Mouse (Mus musculus) embryonic facial prominence, embryonic 10.5 days (tissue): Measurements from ENCODE around the gene Clec1b. TPM values are rescaled to one million over a fixed set of nuclear protein-coding genes. Genes with fewer than 3 reads are reported as not detected.
A peak's percentile ranks its signal among the peaks of the same experiment; 100 is the strongest.

Experiments
- DNase-seq: peaks from one replicate; pipeline ENCODE4 v3.0.0-alpha.2; 2017; ENCODE audit warnings: low spot score
- H3K27ac ChIP-seq: fragments of 300-500 bp; sonication (generic); replicated peaks from 2 replicates; pipeline ENCODE4 v1.5.1; 2016; ENCODE audit warnings: mild to moderate bottlenecking
- H3K27me3 ChIP-seq: fragments of 300-500 bp; sonication (generic); replicated peaks from 2 replicates; pipeline ENCODE4 v1.6.1; 2016; ENCODE audit warnings: low read depth, mild to moderate bottlenecking; ENCODE audit not compliant: poor library complexity, severe bottlenecking
- H3K36me3 ChIP-seq: fragments of 300-500 bp; sonication (generic); replicated peaks from 2 replicates; pipeline ENCODE4 v1.6.1; 2016; ENCODE audit warnings: mild to moderate bottlenecking, moderate library complexity
- H3K4me1 ChIP-seq: fragments of 300-500 bp; sonication (generic); 2 replicates; pipeline ENCODE4 v1.6.1; 2016
- H3K4me3 ChIP-seq: fragments of 300-500 bp; sonication (generic); 2 replicates; pipeline ENCODE4 v1.5.1; 2016; ENCODE audit warnings: mild to moderate bottlenecking, moderate library complexity
- H3K9me3 ChIP-seq: fragments of 300-500 bp; sonication (generic); 2 replicates; pipeline ENCODE4 v1.6.1; 2016; ENCODE audit warnings: mild to moderate bottlenecking
- WGBS: fragments of 180-500 bp; shearing (Covaris S2); methylation state at CpG from one replicate; pipeline ENCODE4 v1.1.7; 2016; 5-methylcytosine and 5-hydroxymethylcytosine counted together
- polyA plus RNA-seq: library from polyadenylated mRNA; unstranded; fragments of >200 nt; fragmentation: Nextera tagmentation; extraction: Ambion mirVana; gene quantifications from 2 replicates; pipeline ENCODE4 v1.2.1, GENCODE M21; 2016

Clec1b gene
- polyA plus RNA-seq, result 12.7 and 13.3 TPM in 2 replicates

DNA sequence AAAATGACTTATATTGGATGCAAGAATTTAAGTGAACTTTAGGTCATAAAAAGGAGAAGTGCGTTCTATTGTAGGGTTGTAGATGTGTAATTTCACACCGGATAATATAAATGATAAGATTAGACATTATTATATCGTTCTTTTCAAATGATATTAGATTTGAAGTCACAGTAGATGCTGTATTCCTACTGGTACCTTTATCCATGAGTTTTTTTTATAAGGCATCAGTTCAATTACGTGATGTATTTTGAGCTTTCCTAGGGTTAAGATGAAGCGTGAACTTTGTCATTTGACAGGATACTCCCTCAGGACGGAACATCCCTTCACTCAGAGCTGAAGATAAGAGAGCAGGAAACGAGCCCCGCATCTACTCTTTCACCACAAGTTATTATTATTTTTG, at the start of gene Clec1b:
TSS of gene Clec1b (plus strand) at position 301 of the 400 bp plus-strand sequence.
- Histone ChIP-seq H3K4me3 (no peak within 1 kb of the TSS), H3K4me1 (peaks cover 3% of the 10 kb centered on the region; the same call in 1 of the 2 replicates), H3K27ac (no peak within 1 kb of the TSS), H3K36me3 (no peaks in the 10 kb centered on the region), H3K27me3 (no peaks in the 10 kb centered on the region), H3K9me3 (no peaks in the 10 kb centered on the region)
- DNase-seq, result no peak
- WGBS, result 85% methylated on average over 8 of the region's 8 CpGs

- no peak overlapping the region for H3K4me3 ChIP-seq
- WGBS, result 60% methylated on average over 4 of the region's 4 CpGs
- H3K9me3 ChIP-seq, result peaks cover 11% of the 10 kb centered on the region; the same call in 1 of the 2 replicates
- H3K36me3 ChIP-seq, result no peaks in the 10 kb centered on the region
- H3K27me3 ChIP-seq, result no peaks in the 10 kb centered on the region
- H3K27ac ChIP-seq, result no peak overlapping the region
- H3K4me1 ChIP-seq, result no peaks in the 10 kb centered on the region
- DNase-seq, result no peak
Measured at GRCm38 (mm10) chr6:129349524-129350352, 47.4 kb upstream of the Clec1b start.

GRCm38 (mm10) chr6:129351091-129351490, 46.0 kb upstream of the Clec1b start:
- 91% methylated on average over 3 of the region's 3 CpGs for WGBS
- Histone ChIP-seq H3K9me3 (peaks cover 11% of the 10 kb centered on the region; the same call in 1 of the 2 replicates), H3K27me3 (no peaks in the 10 kb centered on the region), H3K36me3 (no peaks in the 10 kb centered on the region), H3K27ac (no peak overlapping the region), H3K4me1 (no peaks in the 10 kb centered on the region), H3K4me3 (no peak overlapping the region)
- DNase-seq, result no peak

DNA sequence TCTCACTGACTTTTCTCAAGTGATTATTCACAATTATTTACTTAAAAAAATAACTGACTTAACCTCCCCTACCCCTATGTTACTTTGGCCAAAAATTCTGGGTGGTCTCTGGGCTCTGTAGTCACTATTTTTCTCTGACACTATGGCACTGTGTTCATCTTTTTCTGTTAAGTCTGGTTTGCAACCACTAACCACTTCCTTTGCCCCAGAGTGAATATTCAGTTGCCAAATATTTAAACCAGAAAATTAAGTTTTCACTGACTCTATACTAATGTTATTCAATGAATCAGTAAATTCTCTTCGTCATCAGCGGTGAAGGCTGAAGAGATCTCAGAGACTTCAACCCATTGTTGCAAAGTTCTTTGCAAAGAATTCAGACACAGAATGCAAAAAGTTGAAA, 41.3 kb upstream of the Clec1b start:
- WGBS, result 95% methylated on average over 2 of the region's 2 CpGs
- Histone ChIP-seq H3K9me3 (no peaks in the 10 kb centered on the region), H3K27ac (no peak overlapping the region), H3K4me1 (no peaks in the 10 kb centered on the region), H3K27me3 (no peaks in the 10 kb centered on the region), H3K4me3 (no peak overlapping the region), H3K36me3 (no peaks in the 10 kb centered on the region)
- DNase-seq, result no peak

- Histone ChIP-seq H3K27me3 (no peaks in the 10 kb centered on the region), H3K36me3 (no peaks in the 10 kb centered on the region), H3K9me3 (no peaks in the 10 kb centered on the region), H3K4me3 (no peak overlapping the region), H3K27ac (no peak overlapping the region), H3K4me1 (no peaks in the 10 kb centered on the region)
- no peak for DNase-seq
Measured at GRCm38 (mm10) chr6:129356430-129356829, 40.7 kb upstream of the Clec1b start.

DNA sequence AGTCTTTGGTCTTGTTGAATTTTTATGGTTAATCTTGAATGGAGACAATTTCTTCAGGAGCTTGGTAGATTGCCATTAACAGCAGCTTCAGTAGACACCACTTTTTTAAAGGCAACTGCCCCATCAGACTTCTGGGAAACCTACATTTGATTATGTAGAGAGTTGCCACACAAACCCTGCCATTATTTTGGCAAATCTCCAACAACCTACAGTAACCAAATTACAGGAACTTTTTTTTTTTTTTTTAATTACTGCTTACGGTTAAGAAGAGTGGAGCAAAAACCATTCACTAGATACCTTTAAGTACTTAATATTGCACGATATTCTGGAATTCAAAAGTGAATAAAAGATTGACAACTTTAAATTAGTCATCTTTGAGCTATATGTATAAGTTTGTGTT, 37.6 kb upstream of the Clec1b start:
- Histone ChIP-seq H3K27me3 (no peaks in the 10 kb centered on the region), H3K4me3 (no peak overlapping the region), H3K27ac (no peak overlapping the region), H3K4me1 (no peaks in the 10 kb centered on the region), H3K36me3 (no peaks in the 10 kb centered on the region), H3K9me3 (no peaks in the 10 kb centered on the region)
- WGBS, result 96% methylated on average over 2 of the region's 2 CpGs
- DNase-seq, result no peak

DNA sequence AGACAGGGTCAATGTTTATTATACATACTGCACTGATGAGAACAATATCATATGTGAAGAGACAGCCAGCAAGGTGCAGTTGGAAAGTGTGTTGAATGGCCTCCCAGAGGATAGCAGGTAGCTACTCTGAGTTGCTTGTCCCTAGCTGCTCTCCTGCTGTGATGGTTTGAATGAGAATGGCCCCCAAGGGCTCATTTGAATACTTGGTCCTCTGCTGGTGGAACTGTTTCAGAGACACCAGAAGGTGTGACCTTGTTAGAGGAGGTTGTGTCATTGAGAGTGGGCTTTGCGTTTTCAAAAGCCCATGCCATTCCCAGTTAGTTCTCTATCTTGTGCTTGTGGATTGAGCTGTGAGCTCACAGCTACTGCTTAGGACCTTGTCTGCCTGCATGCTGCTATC, 33.2 kb upstream of the Clec1b start:
- H3K27me3 ChIP-seq, result no peaks in the 10 kb centered on the region
- H3K4me1 ChIP-seq, result no peaks in the 10 kb centered on the region
- DNase-seq, result no peak
- WGBS, result 31% methylated on average over 1 of the region's 1 CpGs
- no peak overlapping the region for H3K27ac ChIP-seq
- no peak overlapping the region for H3K4me3 ChIP-seq
- no peaks in the 10 kb centered on the region for H3K9me3 ChIP-seq
- no peaks in the 10 kb centered on the region for H3K36me3 ChIP-seq

DNA sequence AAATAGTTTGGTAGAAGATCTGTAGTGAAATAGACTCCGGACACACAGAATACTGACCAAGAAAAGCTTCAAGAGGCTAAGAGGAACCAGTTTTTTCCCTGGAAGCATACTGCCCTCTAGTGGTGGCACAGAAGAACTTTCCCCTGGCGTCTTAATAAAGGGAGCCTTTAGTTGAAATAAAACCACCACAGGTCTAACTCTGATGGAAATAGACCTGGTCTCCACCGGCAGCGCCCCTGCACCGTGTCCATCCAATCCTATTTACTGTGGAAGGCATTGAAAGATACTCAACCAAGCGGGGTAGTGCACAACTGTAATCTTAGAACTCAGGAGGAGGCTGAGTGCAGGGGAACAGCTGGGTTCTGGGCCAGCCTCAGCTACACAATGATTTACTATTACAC, 31.1 kb upstream of the Clec1b start:
- WGBS, result 23% methylated on average over 6 of the region's 6 CpGs
- no peaks in the 10 kb centered on the region for H3K9me3 ChIP-seq
- H3K36me3 ChIP-seq, result no peaks in the 10 kb centered on the region
- no peaks in the 10 kb centered on the region for H3K27me3 ChIP-seq
- H3K4me1 ChIP-seq, result 0 out of 2 replicates have a peak, but pooled peaks cover 2% of the 10 kb centered on the region
- DNase-seq, result peak; percentile 28
- no peak overlapping the region for H3K4me3 ChIP-seq
- no peak overlapping the region for H3K27ac ChIP-seq

GRCm38 (mm10) chr6:129369374-129370132, 27.5 kb upstream of the Clec1b start:
- DNase-seq, result no peak
- no peaks in the 10 kb centered on the region for H3K27me3 ChIP-seq
- H3K36me3 ChIP-seq, result no peaks in the 10 kb centered on the region
- WGBS, result 69% methylated on average over 7 of the region's 7 CpGs
- H3K4me1 ChIP-seq, result 0 out of 2 replicates have a peak, but pooled peaks cover 2% of the 10 kb centered on the region
- H3K4me3 ChIP-seq, result no peak overlapping the region
- H3K27ac ChIP-seq, result no peak overlapping the region
- H3K9me3 ChIP-seq, result no peaks in the 10 kb centered on the region

DNA sequence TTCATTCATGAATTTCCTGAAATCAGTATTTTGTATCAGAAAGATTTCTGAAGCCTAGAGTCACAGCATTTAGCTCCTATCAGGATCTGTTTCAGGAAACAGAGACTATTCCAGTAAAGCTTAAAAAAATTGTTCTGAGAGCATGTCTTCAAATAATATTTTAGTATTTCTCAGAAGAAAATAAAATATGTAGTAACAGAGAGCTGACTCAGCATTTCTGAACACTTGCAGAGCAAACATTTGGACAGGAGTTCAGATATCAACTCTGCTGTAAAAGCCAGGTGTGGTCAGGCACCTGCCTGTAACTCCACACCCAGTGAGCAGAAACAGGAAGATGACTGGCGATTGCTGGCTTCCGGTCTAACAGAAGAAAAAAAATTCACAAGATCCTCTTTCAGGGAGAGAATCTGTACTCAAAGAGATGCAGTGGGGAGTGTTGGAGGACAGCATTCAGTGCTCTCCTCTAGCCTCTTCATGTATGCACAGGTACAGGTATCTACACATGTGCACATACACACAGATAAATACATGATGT, 22.1 kb upstream of the Clec1b start:
- DNase-seq, result no peak
- Histone ChIP-seq H3K27me3 (no peaks in the 10 kb centered on the region), H3K36me3 (no peaks in the 10 kb centered on the region), H3K27ac (no peak overlapping the region), H3K9me3 (no peaks in the 10 kb centered on the region), H3K4me1 (no peaks in the 10 kb centered on the region), H3K4me3 (no peak overlapping the region)
- 87% methylated on average over 2 of the region's 2 CpGs for WGBS

GRCm38 (mm10) chr6:129380454-129380853, 16.6 kb upstream of the Clec1b start:
- DNase-seq, result no peak
- no peaks in the 10 kb centered on the region for H3K27me3 ChIP-seq
- no peak overlapping the region for H3K27ac ChIP-seq
- no peaks in the 10 kb centered on the region for H3K36me3 ChIP-seq
- 70% methylated on average over 4 of the region's 4 CpGs for whole genome bisulfite sequencing
- no peaks in the 10 kb centered on the region for H3K9me3 ChIP-seq
- no peaks in the 10 kb centered on the region for H3K4me1 ChIP-seq
- H3K4me3 ChIP-seq, result no peak overlapping the region

DNA sequence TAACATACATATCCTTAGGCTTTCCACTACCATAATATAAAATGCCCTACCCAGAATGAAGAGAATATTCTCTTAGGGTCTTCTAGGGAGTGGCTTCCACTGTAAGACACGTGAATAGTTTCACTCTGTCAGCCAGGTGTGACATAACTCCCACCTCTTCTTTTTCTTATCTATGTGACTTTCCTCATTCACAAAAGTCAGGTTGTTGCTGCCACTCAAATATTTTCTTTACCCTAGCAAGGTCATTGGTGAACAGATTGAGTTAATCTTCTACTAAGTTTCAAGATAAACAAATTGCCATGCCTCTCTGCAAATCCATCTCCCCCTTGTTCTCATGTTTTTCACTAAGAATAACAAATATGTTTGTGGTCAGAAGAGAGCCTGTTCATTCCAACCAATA, 15.4 kb upstream of the Clec1b start:
- no peaks in the 10 kb centered on the region for H3K9me3 ChIP-seq
- H3K27ac ChIP-seq, result no peak overlapping the region
- 86% methylated on average over 1 of the region's 1 CpGs for WGBS
- H3K36me3 ChIP-seq, result no peaks in the 10 kb centered on the region
- no peak overlapping the region for H3K4me3 ChIP-seq
- H3K4me1 ChIP-seq, result no peaks in the 10 kb centered on the region
- DNase-seq, result no peak
- no peaks in the 10 kb centered on the region for H3K27me3 ChIP-seq
